Mouse (Mus musculus): Measurements from ENCODE around the gene Zc3h12a. TPM values are rescaled to one million over a fixed set of nuclear protein-coding genes. Genes with fewer than 3 reads are reported as not detected.
A peak's percentile ranks its signal among the peaks of the same experiment; 100 is the strongest.

Zc3h12a gene
- polyA plus RNA-seq, 1 experiment from 2014 or later: 0.26 TPM

DNA sequence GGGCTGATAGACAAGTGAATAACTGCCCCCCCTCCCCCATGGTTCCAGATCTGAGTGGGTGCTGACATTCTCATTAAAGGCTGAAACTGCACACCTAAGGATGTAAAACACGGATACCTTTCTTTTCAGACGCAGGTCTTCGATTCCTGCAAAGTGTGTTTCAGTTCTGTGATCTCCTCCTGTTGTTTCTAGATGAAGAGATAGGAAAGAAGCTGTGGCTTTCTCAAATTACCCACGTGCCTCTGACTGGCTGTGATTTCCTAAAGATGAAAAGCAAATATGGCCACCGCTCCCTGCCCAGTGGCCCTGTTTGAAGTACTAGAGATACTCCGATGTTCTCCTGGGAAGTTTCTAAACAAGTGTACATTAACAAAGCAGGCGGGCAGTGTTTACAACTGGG lies 10.7 kb upstream of the Zc3h12a start:
- no peak overlapping the region for H3K4me2 ChIP-seq
- H3K4me3 ChIP-seq: no peak overlapping the region
- H3K27me3 ChIP-seq: peaks cover 8% of the 10 kb centered on the region; the same call in 1 of the 2 replicates
- WGBS: 89% methylated on average over 7 of the region's 7 CpGs
- H3K4me1 ChIP-seq (replicated peaks): no peaks in the 10 kb centered on the region
- no peak overlapping the region for H3K9ac ChIP-seq
- H3K36me3 ChIP-seq: no peaks in the 10 kb centered on the region
- no peak overlapping the region for H3K27ac ChIP-seq (replicated peaks)
- ATAC-seq (ENCODE audit: low FRiP score, low read depth): no peak
- no peaks in the 10 kb centered on the region for H3K9me3 ChIP-seq

DNA sequence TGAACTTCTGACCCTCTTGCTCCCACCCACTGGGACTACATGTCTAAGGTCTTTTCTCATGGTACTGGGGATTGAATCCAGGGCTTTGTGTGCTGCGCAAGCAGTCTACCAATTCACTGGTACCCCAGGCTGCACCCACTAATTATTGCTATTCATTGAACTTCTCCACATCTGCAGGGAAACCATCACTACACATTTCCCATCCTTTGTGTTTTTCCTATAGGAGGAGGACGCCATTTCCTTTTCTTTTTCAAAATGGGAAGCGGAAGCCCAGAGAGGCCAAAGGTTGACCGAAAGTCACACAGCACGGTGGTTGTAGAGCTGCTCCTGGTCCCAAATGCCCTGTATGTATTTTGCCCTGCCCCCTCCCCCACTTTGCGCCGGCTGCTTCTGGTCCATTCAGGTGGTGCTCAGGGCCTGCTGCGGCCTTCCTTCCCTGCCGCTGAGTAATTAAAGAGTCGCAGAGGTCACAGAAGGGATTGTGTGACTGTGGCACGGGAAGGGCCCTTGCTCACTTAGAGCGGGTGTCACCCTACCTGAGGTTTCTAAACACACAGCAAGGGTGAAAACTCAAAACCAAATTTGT lies 8.8 kb upstream of the Zc3h12a start:
- Histone ChIP-seq H3K9ac (no peak overlapping the region), H3K27ac (replicated peaks) (no peak overlapping the region), H3K27me3 (0 out of 2 replicates have a peak, but pooled peaks cover 3% of the 10 kb centered on the region), H3K9me3 (no peaks in the 10 kb centered on the region), H3K4me3 (no peak overlapping the region), H3K4me2 (no peak overlapping the region), H3K4me1 (replicated peaks) (no peaks in the 10 kb centered on the region), H3K36me3 (no peaks in the 10 kb centered on the region)
- WGBS: 59% methylated on average over 12 of the region's 12 CpGs
- ATAC-seq (ENCODE audit: low FRiP score, low read depth): no peak

DNA sequence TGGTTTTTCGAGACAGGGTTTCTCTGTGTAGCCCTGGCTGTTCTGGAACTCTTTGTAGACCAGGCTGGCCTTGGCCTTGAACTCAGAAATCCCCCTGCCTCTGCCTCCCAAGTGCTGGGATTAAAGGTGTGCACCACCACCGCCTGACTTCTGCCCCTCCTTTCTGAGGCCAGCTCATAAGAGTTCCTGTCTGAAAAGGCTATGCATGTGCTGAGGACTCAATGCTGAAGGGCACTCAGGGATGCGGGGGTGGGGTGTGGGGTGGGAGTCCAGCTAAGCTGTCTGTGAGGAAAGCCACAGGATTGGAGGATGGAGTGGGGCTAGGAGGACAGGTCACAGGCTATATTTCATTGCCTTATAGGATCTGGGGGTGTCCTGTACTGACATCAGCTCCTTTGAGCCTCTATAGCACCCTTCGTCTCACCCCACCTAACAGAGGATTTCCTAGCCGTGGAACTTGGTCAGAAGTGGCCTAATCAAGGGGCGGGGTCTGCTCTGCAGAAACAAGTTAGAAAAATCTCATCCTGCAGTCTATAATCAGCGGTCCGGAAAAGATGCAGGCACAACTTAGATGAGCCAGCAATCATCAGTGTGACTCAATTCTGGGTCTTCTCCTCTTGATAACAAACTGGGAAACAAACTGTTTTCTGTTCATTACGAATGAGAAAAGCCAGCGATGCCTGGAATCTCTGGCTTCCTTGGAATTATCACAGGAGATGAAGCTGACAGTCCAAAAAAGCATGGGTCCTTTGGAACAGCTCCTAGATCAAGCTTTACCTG lies 7.6 kb upstream of the Zc3h12a start:
- Histone ChIP-seq H3K27me3 (no peaks in the 10 kb centered on the region), H3K4me1 (replicated peaks) (no peaks in the 10 kb centered on the region)
- WGBS: 82% methylated on average over 10 of the region's 10 CpGs

DNA sequence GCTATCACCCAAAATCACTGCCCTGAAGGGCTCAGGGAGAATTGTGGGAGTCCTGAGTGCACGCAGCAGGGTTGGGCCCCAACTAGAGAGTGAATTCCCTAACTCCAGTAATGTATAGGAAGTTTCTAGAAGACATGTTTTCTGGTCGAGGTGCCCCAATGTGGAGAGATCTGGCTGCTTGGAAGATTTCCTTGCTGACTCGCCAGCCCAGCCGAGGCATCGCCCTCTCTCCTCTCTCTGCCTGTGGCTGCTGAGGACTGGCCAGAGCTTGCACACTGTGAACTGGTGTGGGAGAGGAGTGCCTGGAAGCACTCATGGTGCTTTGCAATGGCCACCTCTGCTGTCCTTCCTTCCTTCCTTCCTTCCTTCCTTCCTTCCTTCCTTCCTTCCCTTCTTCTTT lies 7.0 kb upstream of the Zc3h12a start:
- Histone ChIP-seq H3K36me3 (no peaks in the 10 kb centered on the region), H3K27ac (replicated peaks) (no peak overlapping the region), H3K9me3 (no peaks in the 10 kb centered on the region), H3K4me3 (no peak overlapping the region), H3K27me3 (no peaks in the 10 kb centered on the region), H3K9ac (no peak overlapping the region), H3K4me1 (replicated peaks) (no peaks in the 10 kb centered on the region), H3K4me2 (no peak overlapping the region)
- WGBS: 78% methylated on average over 5 of the region's 5 CpGs
- no peak for ATAC-seq (ENCODE audit: low FRiP score, low read depth)

More for the DNA sequence above, 7.6 kb upstream of the Zc3h12a start:
- no peak overlapping the region for H3K4me3 ChIP-seq
- H3K4me2 ChIP-seq: no peak overlapping the region
- no peak overlapping the region for H3K9ac ChIP-seq
- H3K36me3 ChIP-seq: no peaks in the 10 kb centered on the region
- H3K9me3 ChIP-seq: no peaks in the 10 kb centered on the region
- no peak overlapping the region for H3K27ac ChIP-seq (replicated peaks)
- ATAC-seq (ENCODE audit: low FRiP score, low read depth): no peak

DNA sequence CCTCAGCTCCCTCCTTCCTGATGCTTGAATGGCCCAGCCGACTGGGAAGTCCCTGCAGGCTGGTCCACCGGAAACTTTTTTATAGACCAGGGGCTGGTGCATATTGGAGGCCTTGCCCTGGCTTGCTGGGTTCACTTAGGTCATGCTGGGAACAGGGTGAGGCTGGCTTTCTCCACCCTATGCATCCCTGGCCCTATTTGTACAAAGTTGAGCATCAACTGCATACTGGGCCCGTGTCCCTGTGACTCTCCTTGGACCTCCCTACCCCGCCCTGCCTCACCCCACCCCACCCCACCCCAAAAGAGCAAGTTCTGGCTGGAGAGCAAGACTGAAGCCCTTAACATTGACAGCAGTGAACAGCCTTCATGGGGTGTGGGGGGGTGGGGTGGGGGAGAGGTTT lies 6.6 kb upstream of the Zc3h12a start:
- H3K9me3 ChIP-seq: no peaks in the 10 kb centered on the region
- no peaks in the 10 kb centered on the region for H3K4me1 ChIP-seq (replicated peaks)
- H3K4me2 ChIP-seq: no peak overlapping the region
- H3K9ac ChIP-seq: no peak overlapping the region
- ATAC-seq (ENCODE audit: low FRiP score, low read depth): no peak
- WGBS: 85% methylated on average over 4 of the region's 4 CpGs
- H3K27me3 ChIP-seq: no peaks in the 10 kb centered on the region
- no peak overlapping the region for H3K27ac ChIP-seq (replicated peaks)
- H3K36me3 ChIP-seq: no peaks in the 10 kb centered on the region
- no peak overlapping the region for H3K4me3 ChIP-seq

DNA sequence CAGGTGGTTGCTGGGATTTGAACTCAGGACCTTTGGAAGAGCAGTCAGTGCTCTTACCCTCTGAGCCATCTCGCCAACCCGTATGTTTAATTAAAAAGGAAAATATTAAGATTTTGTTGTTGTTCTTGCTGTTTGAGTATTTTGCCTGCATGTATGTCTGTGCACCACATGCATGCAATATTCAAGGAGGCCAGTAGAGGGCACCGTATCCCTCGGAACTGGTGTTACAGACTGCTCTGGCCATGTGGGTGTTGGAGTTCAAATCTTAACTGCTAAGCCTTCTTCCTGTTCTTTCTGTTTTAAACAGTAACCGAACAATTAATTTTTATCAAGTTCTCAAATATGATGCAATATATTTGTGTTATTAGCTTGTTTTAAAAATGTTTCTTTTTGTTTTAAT lies 4.8 kb upstream of the Zc3h12a start:
- Histone ChIP-seq H3K27me3 (peaks cover 5% of the 10 kb centered on the region), H3K4me3 (no peak overlapping the region), H3K36me3 (no peaks in the 10 kb centered on the region), H3K4me2 (no peak overlapping the region), H3K9ac (no peak overlapping the region), H3K4me1 (replicated peaks) (peaks cover 9% of the 10 kb centered on the region), H3K9me3 (no peaks in the 10 kb centered on the region), H3K27ac (replicated peaks) (no peak overlapping the region)
- ATAC-seq (ENCODE audit: low FRiP score, low read depth): no peak
- 20% methylated on average over 5 of the region's 5 CpGs for WGBS

DNA sequence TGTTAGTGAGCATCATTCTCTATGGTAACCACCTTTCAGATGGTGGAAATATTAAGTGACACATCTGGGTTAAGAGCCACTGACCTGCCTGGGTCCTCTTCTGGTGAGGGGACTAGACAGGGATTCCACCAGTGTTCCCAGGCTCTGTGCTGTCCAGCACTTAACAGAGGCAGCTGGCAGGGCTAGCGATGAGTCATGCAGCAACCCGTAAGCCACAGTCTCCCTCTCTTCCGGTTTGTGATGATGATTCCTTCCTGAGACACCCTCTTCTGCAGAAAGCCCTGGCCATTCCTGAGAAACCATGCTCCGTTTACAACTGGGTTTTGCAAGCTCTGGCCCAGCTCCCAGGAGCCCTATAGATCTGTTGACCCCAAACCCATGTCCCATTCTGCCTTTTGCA lies 3.9 kb upstream of the Zc3h12a start:
- H3K9me3 ChIP-seq: no peaks in the 10 kb centered on the region
- peaks cover 17% of the 10 kb centered on the region for H3K4me1 ChIP-seq (replicated peaks)
- no peaks in the 10 kb centered on the region for H3K36me3 ChIP-seq
- 85% methylated on average over 4 of the region's 4 CpGs for WGBS
- peaks cover 14% of the 10 kb centered on the region for H3K27me3 ChIP-seq
- no peak overlapping the region for H3K4me2 ChIP-seq
- ATAC-seq (ENCODE audit: low FRiP score, low read depth): no peak
- no peak overlapping the region for H3K9ac ChIP-seq
- H3K27ac ChIP-seq (replicated peaks): no peak overlapping the region
- H3K4me3 ChIP-seq: no peak overlapping the region

DNA sequence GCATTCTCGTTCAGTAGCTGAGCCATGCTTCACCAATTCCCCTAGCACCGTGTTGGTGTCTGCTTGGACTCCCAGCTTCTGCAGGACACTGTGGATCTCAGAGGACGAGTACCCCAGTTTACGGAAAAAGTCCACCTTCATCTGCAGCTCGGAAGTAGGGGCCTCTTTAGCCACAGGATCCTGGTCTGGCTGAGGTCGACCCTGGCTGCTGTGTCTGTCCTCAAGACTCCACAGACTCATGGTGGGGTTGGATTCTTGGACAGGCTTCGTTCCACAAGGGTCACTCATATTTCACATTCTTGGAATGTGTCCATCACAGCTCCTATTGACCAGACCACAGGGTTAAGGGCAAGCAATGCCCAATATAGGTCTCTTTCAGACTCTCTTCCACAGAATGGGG lies 879 bp downstream of the Zc3h12a start:
- Histone ChIP-seq H3K4me1 (replicated peaks) (peaks cover 23% of the 10 kb centered on the region), H3K4me3 (peak overlapping the region; percentile 52; the same call in 1 of the 2 replicates), H3K9me3 (no peaks in the 10 kb centered on the region), H3K27ac (replicated peaks) (no peak overlapping the region), H3K36me3 (no peaks in the 10 kb centered on the region), H3K4me2 (peak overlapping the region; percentile 87), H3K27me3 (peaks cover 17% of the 10 kb centered on the region), H3K9ac (no peak overlapping the region)
- 75% methylated on average over 7 of the region's 7 CpGs for WGBS
- no peak for ATAC-seq (ENCODE audit: low FRiP score, low read depth)

DNA sequence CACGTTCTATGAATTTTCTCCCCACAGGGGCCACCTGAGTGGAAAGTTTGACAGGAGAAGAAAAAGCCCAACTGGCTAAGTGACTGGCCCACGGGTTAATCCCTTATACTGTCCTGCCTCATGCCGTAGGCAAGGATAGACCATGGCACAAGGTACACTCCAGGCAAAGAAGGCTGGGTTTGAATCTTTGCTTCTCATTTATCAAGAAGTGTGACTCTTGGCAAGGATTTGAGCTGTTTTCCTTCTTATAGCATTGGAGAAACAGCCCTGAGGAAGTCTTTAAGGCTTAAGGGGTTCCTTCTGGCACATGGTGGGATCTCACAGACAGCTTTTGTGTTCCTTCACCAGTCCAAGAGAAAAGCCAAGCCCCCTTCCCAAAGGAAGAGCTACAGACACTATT lies 1.5 kb downstream of the Zc3h12a start:
- H3K9me3 ChIP-seq: no peaks in the 10 kb centered on the region
- 86% methylated on average over 3 of the region's 3 CpGs for WGBS
- no peak overlapping the region for H3K27ac ChIP-seq (replicated peaks)
- no peaks in the 10 kb centered on the region for H3K36me3 ChIP-seq
- H3K9ac ChIP-seq: no peak overlapping the region
- no peak overlapping the region for H3K4me3 ChIP-seq
- H3K27me3 ChIP-seq: peaks cover 17% of the 10 kb centered on the region
- ATAC-seq (ENCODE audit: low FRiP score, low read depth): no peak
- peaks cover 23% of the 10 kb centered on the region for H3K4me1 ChIP-seq (replicated peaks)
- no peak overlapping the region for H3K4me2 ChIP-seq

DNA sequence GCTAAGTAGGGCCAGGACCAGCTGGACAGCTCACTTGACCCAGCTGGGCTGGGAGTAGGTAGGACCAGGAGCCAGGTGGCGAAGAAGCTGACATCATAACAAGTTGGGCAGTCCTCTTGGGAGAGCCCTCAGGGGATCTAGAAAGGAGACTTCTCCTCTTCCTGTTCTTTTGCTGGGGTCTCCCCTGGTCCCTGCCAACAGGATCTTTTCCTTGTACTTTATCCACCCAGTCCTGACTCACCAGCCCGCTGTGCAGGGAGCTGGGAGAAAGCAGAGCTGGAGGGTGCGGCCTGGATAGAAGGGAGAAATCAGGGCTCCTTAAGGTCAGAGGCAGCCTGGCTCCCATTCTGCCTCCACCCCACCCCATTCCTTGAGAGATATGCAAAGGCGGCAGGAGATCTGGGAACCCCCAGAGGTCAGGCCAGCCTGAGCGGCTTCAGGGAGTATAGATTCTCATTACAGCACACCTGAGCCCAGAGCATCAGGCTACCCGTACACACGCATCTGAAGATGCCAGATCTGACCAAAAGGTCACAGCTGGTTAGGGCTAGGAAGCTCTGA lies 2.2 kb downstream of the Zc3h12a start:
- 67% methylated on average over 7 of the region's 7 CpGs for WGBS
- H3K9me3 ChIP-seq: no peaks in the 10 kb centered on the region

DNA sequence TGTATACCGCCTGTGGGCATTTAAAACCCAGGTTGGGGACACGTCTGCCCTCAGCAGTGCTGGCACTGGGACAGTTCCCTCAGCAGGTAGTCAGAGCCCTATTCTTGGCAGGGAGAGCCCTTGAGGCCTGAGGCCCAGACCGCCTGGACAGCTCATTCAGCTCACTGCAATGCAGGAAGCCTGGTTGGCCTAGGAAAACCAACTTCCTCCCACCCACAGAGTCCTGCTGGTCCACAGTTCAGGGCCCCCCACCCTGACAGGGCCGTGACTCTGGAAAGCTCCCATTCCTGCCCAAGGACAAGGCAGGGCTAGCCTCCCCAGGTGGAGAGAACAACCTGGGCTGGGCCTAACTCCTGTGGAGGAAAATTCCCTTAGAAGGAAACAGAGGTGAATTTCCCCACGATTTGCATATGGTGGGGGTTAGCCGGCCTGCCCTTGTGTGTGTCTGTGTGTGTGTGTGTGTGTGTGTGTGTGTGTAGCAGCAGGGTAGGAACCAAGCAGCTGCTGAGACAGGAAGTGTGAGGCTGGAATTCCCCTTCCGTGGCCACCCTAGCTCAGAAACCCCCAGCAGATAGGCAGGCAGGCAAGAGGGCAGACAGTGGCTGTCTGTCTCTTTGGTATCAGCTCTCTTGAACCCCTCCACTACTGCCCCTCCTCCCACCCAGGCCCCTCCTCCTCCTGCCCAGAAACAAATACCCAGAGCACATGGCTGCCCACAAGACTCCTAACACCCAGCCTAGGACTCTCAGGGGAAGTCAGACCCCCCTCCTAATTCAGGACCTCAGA lies 3.0 kb downstream of the Zc3h12a start:
- Histone ChIP-seq H3K4me3 (no peak overlapping the region), H3K36me3 (no peaks in the 10 kb centered on the region), H3K27ac (replicated peaks) (no peak overlapping the region), H3K9ac (no peak overlapping the region), H3K27me3 (peaks cover 17% of the 10 kb centered on the region), H3K4me2 (no peak overlapping the region), H3K9me3 (no peaks in the 10 kb centered on the region), H3K4me1 (replicated peaks) (peaks cover 23% of the 10 kb centered on the region)
- WGBS: 45% methylated on average over 7 of the region's 7 CpGs
- no peak for ATAC-seq (ENCODE audit: low FRiP score, low read depth)

More for the DNA sequence above, 2.2 kb downstream of the Zc3h12a start:
- no peak overlapping the region for H3K4me3 ChIP-seq
- no peaks in the 10 kb centered on the region for H3K36me3 ChIP-seq
- no peak overlapping the region for H3K27ac ChIP-seq (replicated peaks)
- peaks cover 23% of the 10 kb centered on the region for H3K4me1 ChIP-seq (replicated peaks)
- peaks cover 17% of the 10 kb centered on the region for H3K27me3 ChIP-seq
- no peak overlapping the region for H3K9ac ChIP-seq
- no peak for ATAC-seq (ENCODE audit: low FRiP score, low read depth)
- no peak overlapping the region for H3K4me2 ChIP-seq

DNA sequence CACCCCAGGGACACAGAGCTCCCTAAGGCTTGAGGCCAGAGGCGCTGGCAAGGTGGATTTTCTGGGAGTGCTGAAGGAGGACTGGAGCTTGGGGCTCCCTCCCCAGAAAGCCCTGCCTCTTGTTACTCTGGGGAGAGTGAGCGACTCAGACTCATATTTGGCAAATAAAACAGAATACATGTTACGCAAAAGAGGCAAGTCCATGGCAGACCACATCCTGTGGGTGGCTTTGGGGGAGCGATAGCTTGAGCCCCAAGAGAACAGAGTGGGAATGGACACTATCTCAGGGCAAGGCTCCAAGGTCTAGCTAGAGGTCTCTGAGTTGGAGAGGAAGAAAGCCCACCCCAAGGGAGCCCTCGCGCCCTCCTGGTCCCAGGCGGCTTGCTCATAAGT lies 4.4 kb downstream of the Zc3h12a start:
- WGBS: 78% methylated on average over 7 of the region's 7 CpGs
- Histone ChIP-seq H3K4me3 (no peak overlapping the region), H3K27me3 (peaks cover 13% of the 10 kb centered on the region), H3K9me3 (no peaks in the 10 kb centered on the region), H3K4me2 (no peak overlapping the region), H3K36me3 (no peaks in the 10 kb centered on the region), H3K9ac (no peak overlapping the region), H3K4me1 (replicated peaks) (peaks cover 23% of the 10 kb centered on the region), H3K27ac (replicated peaks) (no peak overlapping the region)
- no peak for ATAC-seq (ENCODE audit: low FRiP score, low read depth)
